Mouse (Mus musculus) lung, postnatal 0 days (tissue): ENCODE results near the gene Pdxp.

Experiments used
- CTCF ChIP-seq: IDR thresholded peaks from 2 replicates; pipeline ENCODE4 v1.5.1; 2016; ENCODE audit warnings: antibody characterized with exemption, mild to moderate bottlenecking
- EP300 ChIP-seq: IDR thresholded peaks from 2 replicates; pipeline ENCODE4 v1.6.1; 2016; ENCODE audit warnings: antibody characterized with exemption, mild to moderate bottlenecking, control low read depth

DNA sequence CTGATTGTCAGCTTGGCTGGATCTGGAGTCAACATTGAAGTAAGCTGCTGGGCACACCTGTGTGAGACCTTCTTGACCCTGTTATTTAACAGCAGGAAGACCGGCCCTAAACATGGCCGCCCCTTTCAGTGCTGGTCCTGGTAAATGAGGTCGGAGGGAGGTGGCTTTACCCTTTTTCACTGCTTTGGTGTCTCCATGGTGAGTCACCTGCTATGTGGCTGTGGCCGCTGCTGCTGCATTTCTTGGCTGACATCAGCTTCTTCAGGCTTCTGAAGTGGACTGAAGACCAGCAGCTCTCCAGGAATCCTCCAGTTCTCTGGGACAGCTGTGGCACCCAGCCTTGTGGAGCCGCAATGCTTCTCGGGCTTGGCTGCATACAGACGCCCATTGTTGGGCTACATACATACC, 44.9 kb upstream of the Pdxp start:
- TF ChIP-seq EP300 (no peak), CTCF (no peak)
